Mouse (Mus musculus): ENCODE measurements at regions not wholly inside any gene's neighbourhood (a gene's known extent, or its start where the extent isn't known, plus 50 kb on each side); places are given as distances from the start of the nearest gene placed in this dataset.
"Not testable (repeated sequence)": the region's sequence is repeated elsewhere in the genome, so short reads cannot be mapped to it uniquely, and the experiment has no call there.

- H3K36me3 ChIP-seq: no peaks in the 10 kb centered on the region
- 0 out of 2 replicates have a peak, but pooled peaks cover 6% of the 10 kb centered on the region for H3K4me1 ChIP-seq
- H3K27ac ChIP-seq: no peak overlapping the region
- WGBS: 81% methylated on average over 19 of the region's 19 CpGs
- no peaks in the 10 kb centered on the region for H3K27me3 ChIP-seq
- no peak overlapping the region for H3K9ac ChIP-seq
- ATAC-seq (ENCODE audit: low FRiP score, low read depth): no peak
- H3K4me2 ChIP-seq (replicated peaks): no peak overlapping the region
- no peak overlapping the region for H3K4me3 ChIP-seq
- no peaks in the 10 kb centered on the region for H3K9me3 ChIP-seq
Measured at GRCm38 (mm10) chr14:76731096-76731986, 174.7 kb upstream of the Serp2 start.

- Histone ChIP-seq H3K27me3 (no peaks in the 10 kb centered on the region), H3K4me2 (replicated peaks) (no peak overlapping the region), H3K36me3 (no peaks in the 10 kb centered on the region), H3K9me3 (no peaks in the 10 kb centered on the region), H3K4me1 (peaks cover 18% of the 10 kb centered on the region; the same call in 1 of the 2 replicates), H3K27ac (no peak overlapping the region), H3K9ac (no peak overlapping the region), H3K4me3 (no peak overlapping the region)
- no peak for ATAC-seq (ENCODE audit: low FRiP score, low read depth)
- 97% methylated on average over 2 of the region's 2 CpGs for WGBS
Measured at GRCm38 (mm10) chr14:76725844-76726243, 169.2 kb upstream of the Serp2 start.

- H3K36me3 ChIP-seq; H3K27ac ChIP-seq; H3K27me3 ChIP-seq; H3K9ac ChIP-seq; H3K4me3 ChIP-seq; ATAC-seq (ENCODE audit: low FRiP score, low read depth); H3K4me2 ChIP-seq (replicated peaks); H3K9me3 ChIP-seq: not testable (repeated sequence)
- H3K4me1 ChIP-seq: peaks cover 18% of the 10 kb centered on the region; the same call in 1 of the 2 replicates
- WGBS: 95% methylated on average over 4 of the region's 4 CpGs
Measured at GRCm38 (mm10) chr14:76725231-76725630, 168.5 kb upstream of the Serp2 start.

- no peak for ATAC-seq (ENCODE audit: low FRiP score, low read depth)
- Histone ChIP-seq H3K9ac (no peak overlapping the region), H3K27me3 (no peaks in the 10 kb centered on the region), H3K4me1 (peaks cover 18% of the 10 kb centered on the region; the same call in 1 of the 2 replicates), H3K36me3 (no peaks in the 10 kb centered on the region), H3K9me3 (no peaks in the 10 kb centered on the region), H3K27ac (no peak overlapping the region), H3K4me3 (no peak overlapping the region), H3K4me2 (replicated peaks) (no peak overlapping the region)
- 83% methylated on average over 8 of the region's 8 CpGs for WGBS
Measured at GRCm38 (mm10) chr14:76724826-76725225, 168.1 kb upstream of the Serp2 start.

- Histone ChIP-seq H3K27me3 (no peaks in the 10 kb centered on the region), H3K9ac (no peak overlapping the region), H3K27ac (no peak overlapping the region; the same call in 1 of the 2 replicates), H3K36me3 (no peaks in the 10 kb centered on the region), H3K4me1 (peaks cover 18% of the 10 kb centered on the region; the same call in 1 of the 2 replicates), H3K9me3 (no peaks in the 10 kb centered on the region), H3K4me3 (no peak overlapping the region), H3K4me2 (replicated peaks) (no peak overlapping the region)
- no peak for ATAC-seq (ENCODE audit: low FRiP score, low read depth)
- 79% methylated on average over 8 of the region's 8 CpGs for WGBS
Measured at GRCm38 (mm10) chr14:76724395-76724794, 167.7 kb upstream of the Serp2 start.

GRCm38 (mm10) chr14:76723551-76723950 is 166.9 kb upstream of the Serp2 start:
- Histone ChIP-seq H3K4me1 (peaks cover 18% of the 10 kb centered on the region; the same call in 1 of the 2 replicates), H3K9ac (no peak overlapping the region), H3K4me2 (replicated peaks) (no peak overlapping the region), H3K27me3 (no peaks in the 10 kb centered on the region), H3K36me3 (no peaks in the 10 kb centered on the region), H3K9me3 (no peaks in the 10 kb centered on the region), H3K27ac (no peak overlapping the region), H3K4me3 (no peak overlapping the region)
- WGBS: 52% methylated on average over 4 of the region's 4 CpGs
- ATAC-seq (ENCODE audit: low FRiP score, low read depth): no peak; the same call in 1 of the 2 replicates

- 85% methylated on average over 5 of the region's 5 CpGs for WGBS
- no peak for ATAC-seq (ENCODE audit: low FRiP score, low read depth)
- no peak overlapping the region for H3K27ac ChIP-seq
- no peaks in the 10 kb centered on the region for H3K36me3 ChIP-seq
- no peak overlapping the region for H3K4me2 ChIP-seq (replicated peaks)
- H3K9me3 ChIP-seq: peaks cover 3% of the 10 kb centered on the region; the same call in 1 of the 2 replicates
- peaks cover 18% of the 10 kb centered on the region; the same call in 1 of the 2 replicates for H3K4me1 ChIP-seq
- H3K4me3 ChIP-seq: no peak overlapping the region
- H3K27me3 ChIP-seq: no peaks in the 10 kb centered on the region
- H3K9ac ChIP-seq: no peak overlapping the region
Measured at GRCm38 (mm10) chr14:76722297-76722696, 165.6 kb upstream of the Serp2 start.

- Histone ChIP-seq H3K27me3 (no peaks in the 10 kb centered on the region), H3K9ac (no peak overlapping the region), H3K4me2 (replicated peaks) (no peak overlapping the region), H3K27ac (no peak overlapping the region; the same call in 1 of the 2 replicates), H3K36me3 (no peaks in the 10 kb centered on the region), H3K4me1 (peaks cover 18% of the 10 kb centered on the region; the same call in 1 of the 2 replicates), H3K4me3 (no peak overlapping the region), H3K9me3 (peaks cover 3% of the 10 kb centered on the region; the same call in 1 of the 2 replicates)
- no peak for ATAC-seq (ENCODE audit: low FRiP score, low read depth)
- WGBS: 62% methylated on average over 9 of the region's 9 CpGs
Measured at GRCm38 (mm10) chr14:76721751-76722150, 165.1 kb upstream of the Serp2 start.

- H3K36me3 ChIP-seq: no peaks in the 10 kb centered on the region
- no peak overlapping the region for H3K27ac ChIP-seq
- H3K4me2 ChIP-seq (replicated peaks): no peak overlapping the region
- H3K9ac ChIP-seq: no peak overlapping the region
- WGBS: 92% methylated on average over 3 of the region's 3 CpGs
- H3K4me1 ChIP-seq: peaks cover 10% of the 10 kb centered on the region
- peaks cover 3% of the 10 kb centered on the region; the same call in 1 of the 2 replicates for H3K9me3 ChIP-seq
- no peaks in the 10 kb centered on the region for H3K27me3 ChIP-seq
- H3K4me3 ChIP-seq: no peak overlapping the region
- ATAC-seq (ENCODE audit: low FRiP score, low read depth): no peak
Measured at GRCm38 (mm10) chr14:76717081-76717480, 160.4 kb upstream of the Serp2 start.

GRCm38 (mm10) chr14:76714727-76715126 is 158.0 kb upstream of the Serp2 start:
- H3K4me3 ChIP-seq: no peak overlapping the region
- 68% methylated on average over 4 of the region's 4 CpGs for WGBS
- H3K27me3 ChIP-seq: no peaks in the 10 kb centered on the region
- peaks cover 3% of the 10 kb centered on the region; the same call in 1 of the 2 replicates for H3K9me3 ChIP-seq
- H3K4me1 ChIP-seq: peaks cover 3% of the 10 kb centered on the region
- no peaks in the 10 kb centered on the region for H3K36me3 ChIP-seq
- H3K27ac ChIP-seq: no peak overlapping the region
- no peak overlapping the region for H3K9ac ChIP-seq
- no peak overlapping the region for H3K4me2 ChIP-seq (replicated peaks)
- no peak for ATAC-seq (ENCODE audit: low FRiP score, low read depth)

GRCm38 (mm10) chr14:76713946-76714345 is 157.3 kb upstream of the Serp2 start:
- no peak for ATAC-seq (ENCODE audit: low FRiP score, low read depth)
- no peak overlapping the region for H3K4me2 ChIP-seq (replicated peaks)
- 40% methylated on average over 7 of the region's 7 CpGs for WGBS

GRCm38 (mm10) chr14:76708728-76709127 is 152.0 kb upstream of the Serp2 start:
- no peak for ATAC-seq (ENCODE audit: low FRiP score, low read depth)
- no peak overlapping the region for H3K4me2 ChIP-seq (replicated peaks)
- H3K27ac ChIP-seq: peak overlapping the region; percentile 67
- H3K4me3 ChIP-seq: no peak overlapping the region
- WGBS: 75% methylated on average over 11 of the region's 11 CpGs
- H3K9me3 ChIP-seq: no peaks in the 10 kb centered on the region
- no peaks in the 10 kb centered on the region for H3K27me3 ChIP-seq
- H3K36me3 ChIP-seq: no peaks in the 10 kb centered on the region
- peaks cover 20% of the 10 kb centered on the region for H3K4me1 ChIP-seq
- no peak overlapping the region for H3K9ac ChIP-seq

More at GRCm38 (mm10) chr14:76713946-76714345, 157.3 kb upstream of the Serp2 start:
- no peaks in the 10 kb centered on the region for H3K36me3 ChIP-seq
- H3K9me3 ChIP-seq: peaks cover 3% of the 10 kb centered on the region; the same call in 1 of the 2 replicates
- H3K27me3 ChIP-seq: no peaks in the 10 kb centered on the region
- H3K9ac ChIP-seq: no peak overlapping the region
- H3K27ac ChIP-seq: no peak overlapping the region
- peaks cover 7% of the 10 kb centered on the region for H3K4me1 ChIP-seq
- H3K4me3 ChIP-seq: no peak overlapping the region

All from limb, embryonic 13.5 days (tissue).